Mouse (Mus musculus) limb, embryonic 10.5 days (tissue): ENCODE data around the gene Nckap5. TPM values are rescaled to one million over a fixed set of nuclear protein-coding genes. Genes with fewer than 3 reads are reported as not detected.

Experiments used
- DNase-seq: peaks from one replicate; pipeline ENCODE4 v3.0.0-alpha.2; 2017; ENCODE audit warnings: low spot score
- H3K27ac ChIP-seq: fragments of 300-500 bp; sonication (generic); 2 replicates; pipeline ENCODE4 v1.5.1; 2016; ENCODE audit warnings: mild to moderate bottlenecking
- H3K27me3 ChIP-seq: fragments of 300-500 bp; sonication (generic); 2 replicates; pipeline ENCODE4 v1.6.1; 2016; ENCODE audit warnings: low read depth, mild to moderate bottlenecking; ENCODE audit not compliant: poor library complexity, severe bottlenecking
- H3K36me3 ChIP-seq: fragments of 300-500 bp; sonication (generic); 2 replicates; pipeline ENCODE4 v1.6.1; 2016; ENCODE audit warnings: mild to moderate bottlenecking, moderate library complexity
- H3K4me1 ChIP-seq: fragments of 300-500 bp; sonication (generic); 2 replicates; pipeline ENCODE4 v1.6.1; 2016
- H3K4me3 ChIP-seq: fragments of 300-500 bp; sonication (generic); 2 replicates; pipeline ENCODE4 v1.5.1; 2016; ENCODE audit warnings: mild to moderate bottlenecking, moderate library complexity
- H3K9me3 ChIP-seq: fragments of 300-500 bp; sonication (generic); replicated peaks from 2 replicates; pipeline ENCODE4 v1.6.1; 2016; ENCODE audit warnings: mild to moderate bottlenecking
- WGBS: fragments of 180-500 bp; shearing (Covaris S2); methylation state at CpG from one replicate; pipeline ENCODE4 v1.1.7; 2016; 5-methylcytosine and 5-hydroxymethylcytosine counted together
- polyA plus RNA-seq: library from polyadenylated mRNA; unstranded; fragments of >200 nt; fragmentation: Nextera tagmentation; extraction: Ambion mirVana; gene quantifications from 2 replicates; pipeline ENCODE4 v1.2.1, GENCODE M21; 2016

The Nckap5 gene
- polyA plus RNA-seq, 1 experiment from 2014 or later: 1.8 TPM

DNA sequence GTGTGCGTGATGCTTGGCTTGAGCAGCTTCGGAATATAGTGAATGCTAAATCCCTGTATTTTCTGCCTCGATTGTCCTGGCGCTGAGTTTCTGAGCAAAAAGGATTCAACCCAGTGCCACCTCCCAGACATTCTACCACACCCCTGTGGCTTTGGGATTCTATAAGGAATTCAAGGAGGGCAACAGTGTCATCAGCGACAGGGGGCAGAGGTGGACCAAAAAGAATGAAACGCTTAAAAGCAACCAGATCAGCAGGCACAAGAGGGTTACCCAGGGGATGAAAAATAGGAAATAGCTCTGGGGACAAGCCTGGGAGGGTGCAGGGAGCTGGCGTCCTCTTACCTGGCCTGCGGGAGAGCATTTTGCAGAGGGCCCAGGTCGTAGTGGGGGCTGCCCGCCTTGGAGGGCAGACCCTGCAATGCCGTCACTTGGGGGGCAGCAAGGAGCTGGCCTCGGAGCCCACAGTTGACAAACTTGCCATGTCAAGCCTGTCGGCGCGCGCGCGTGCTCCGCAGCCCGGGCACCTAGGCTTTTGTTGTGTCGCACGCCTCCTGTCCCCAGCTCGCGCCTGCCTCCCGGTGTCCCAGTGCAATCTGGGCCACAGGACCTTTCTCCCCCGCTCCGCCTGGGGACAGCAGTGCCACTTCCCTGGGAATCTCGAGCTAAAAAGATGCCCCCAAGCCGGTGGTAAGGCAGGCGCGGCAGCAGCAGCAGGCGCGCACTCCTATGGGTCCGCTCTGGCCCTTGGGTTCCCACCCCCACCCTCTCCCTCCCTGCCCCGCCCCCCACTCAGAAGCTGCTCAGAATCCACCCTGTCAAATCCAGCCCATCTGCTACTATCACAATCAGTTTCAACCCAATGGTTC, 338.2 kb downstream of the Nckap5 start:
- peaks cover 21% of the 10 kb centered on the region for H3K27me3 ChIP-seq
- H3K27ac ChIP-seq: peak overlapping the region; percentile 87
- WGBS: 6% methylated on average over 35 of the region's 35 CpGs
- peak; percentile 58 for DNase-seq
- no peaks in the 10 kb centered on the region for H3K36me3 ChIP-seq
- no peaks in the 10 kb centered on the region for H3K9me3 ChIP-seq
- H3K4me1 ChIP-seq: peaks cover 11% of the 10 kb centered on the region
- H3K4me3 ChIP-seq: peak overlapping the region; percentile 63

DNA sequence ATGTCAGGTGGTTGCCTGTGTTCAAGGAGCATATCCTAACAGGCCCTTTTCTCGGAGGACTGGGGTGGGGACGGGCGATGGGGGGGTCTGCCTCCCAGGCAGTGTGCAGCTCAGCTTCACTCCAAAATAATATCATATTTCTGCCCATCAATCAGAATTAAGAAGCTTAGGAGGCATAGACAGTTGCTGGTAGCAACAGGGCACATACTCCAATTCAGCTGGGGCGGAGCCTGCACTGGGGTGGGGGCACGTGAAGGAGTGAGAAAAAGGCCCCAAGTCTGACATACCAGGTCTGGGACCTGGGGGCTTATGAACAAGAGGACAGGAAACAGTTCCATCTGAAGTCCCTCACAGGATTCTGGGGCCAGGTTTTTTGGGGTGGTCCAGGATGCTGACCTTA, 339.2 kb downstream of the Nckap5 start:
- no peak overlapping the region for H3K27ac ChIP-seq
- DNase-seq: no peak
- H3K4me3 ChIP-seq: no peak overlapping the region
- WGBS: 83% methylated on average over 5 of the region's 5 CpGs
- H3K9me3 ChIP-seq: no peaks in the 10 kb centered on the region
- H3K27me3 ChIP-seq: peaks cover 21% of the 10 kb centered on the region
- H3K36me3 ChIP-seq: no peaks in the 10 kb centered on the region
- peaks cover 11% of the 10 kb centered on the region for H3K4me1 ChIP-seq

DNA sequence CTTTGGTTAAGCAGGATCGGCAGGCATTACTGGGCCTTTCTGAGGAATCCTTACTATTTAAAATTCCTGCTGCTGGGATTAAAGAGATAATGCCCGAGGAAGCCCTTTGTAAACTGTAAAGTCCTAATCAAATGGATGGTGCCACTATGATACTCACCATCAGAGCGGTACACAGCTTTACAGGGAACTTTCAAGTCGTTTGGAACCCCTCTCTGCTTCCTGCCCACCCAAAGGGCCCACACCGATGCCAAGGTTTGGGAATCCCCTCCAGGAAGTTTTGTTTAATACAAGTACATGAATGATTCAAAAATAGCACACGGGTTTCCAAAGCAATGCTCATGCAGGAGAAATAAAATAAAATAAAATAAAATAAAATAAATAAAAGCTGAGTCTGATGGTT, 340.3 kb downstream of the Nckap5 start:
- peaks cover 21% of the 10 kb centered on the region for H3K27me3 ChIP-seq
- H3K27ac ChIP-seq: no peak overlapping the region
- H3K36me3 ChIP-seq: no peaks in the 10 kb centered on the region
- no peak for DNase-seq
- H3K4me1 ChIP-seq: peaks cover 11% of the 10 kb centered on the region
- H3K9me3 ChIP-seq: no peaks in the 10 kb centered on the region
- no peak overlapping the region for H3K4me3 ChIP-seq
- 69% methylated on average over 6 of the region's 6 CpGs for WGBS

- H3K4me1 ChIP-seq: peaks cover 7% of the 10 kb centered on the region; the same call in 1 of the 2 replicates
- no peaks in the 10 kb centered on the region for H3K27me3 ChIP-seq
- no peaks in the 10 kb centered on the region for H3K9me3 ChIP-seq
- no peak overlapping the region for H3K4me3 ChIP-seq
- no peak for DNase-seq
- no peaks in the 10 kb centered on the region for H3K36me3 ChIP-seq
- no peak overlapping the region for H3K27ac ChIP-seq
- WGBS: 91% methylated on average over 6 of the region's 6 CpGs
Observed at GRCm38 (mm10) chr1:126484664-126485087, 345.9 kb downstream of the Nckap5 start.

DNA sequence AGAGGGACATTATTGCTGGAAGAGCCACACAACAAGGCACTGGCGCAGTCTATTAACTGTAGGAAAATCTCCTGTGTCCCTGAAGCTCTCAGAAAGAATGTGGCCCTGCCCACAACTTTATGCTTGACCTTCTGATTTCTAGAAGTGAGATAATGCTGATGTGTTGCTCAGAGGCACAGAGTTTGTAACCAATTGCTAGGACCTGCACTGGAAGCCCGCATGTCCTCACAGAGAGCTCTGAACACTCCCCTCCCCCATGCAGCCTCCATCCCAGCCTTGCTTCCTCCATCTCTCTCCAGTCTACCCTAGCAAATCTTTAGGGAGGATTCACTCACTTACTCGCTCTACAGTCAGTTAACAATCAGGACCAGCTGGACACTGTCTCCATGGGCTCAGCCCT, 346.9 kb downstream of the Nckap5 start:
- DNase-seq: no peak
- Histone ChIP-seq H3K4me1 (peaks cover 7% of the 10 kb centered on the region; the same call in 1 of the 2 replicates), H3K4me3 (no peak overlapping the region), H3K36me3 (no peaks in the 10 kb centered on the region), H3K27me3 (no peaks in the 10 kb centered on the region), H3K27ac (no peak overlapping the region), H3K9me3 (no peaks in the 10 kb centered on the region)
- 85% methylated on average over 3 of the region's 3 CpGs for WGBS

DNA sequence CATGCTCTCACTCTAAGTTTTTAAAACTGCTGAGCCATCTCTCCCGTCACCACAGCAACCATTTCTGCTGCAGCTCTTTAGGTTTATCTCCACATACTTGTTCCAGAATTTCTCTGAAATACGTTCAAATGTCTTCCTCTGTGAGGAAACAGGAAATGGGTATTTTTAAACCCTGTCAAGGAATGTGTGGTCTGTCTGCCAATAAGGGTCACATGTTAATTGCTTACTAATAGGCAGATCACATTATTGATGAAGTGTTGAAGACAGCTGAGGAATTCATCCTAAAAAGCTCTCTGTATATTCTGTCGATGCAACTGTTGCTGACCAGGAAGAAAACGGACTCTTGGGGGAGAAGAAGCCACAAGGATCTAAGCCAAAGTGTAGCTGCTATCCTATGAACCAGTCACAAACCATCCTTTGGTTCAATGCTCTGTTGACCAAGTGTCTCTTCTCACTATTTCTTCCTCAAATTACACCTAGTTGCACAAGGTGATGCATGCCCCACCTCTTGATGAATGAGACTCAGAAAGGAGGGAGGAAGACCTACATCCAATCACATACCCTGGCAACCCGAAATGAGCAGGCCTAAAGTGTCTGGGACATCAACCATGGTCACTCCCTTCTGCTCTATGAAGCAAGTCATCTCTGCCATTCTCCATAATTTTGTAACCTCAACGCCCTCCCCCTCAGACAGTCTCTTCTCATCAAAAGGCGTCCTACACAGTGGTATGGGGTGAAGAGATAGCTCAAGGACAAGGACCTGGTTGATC, 349.0 kb downstream of the Nckap5 start:
- no peaks in the 10 kb centered on the region for H3K9me3 ChIP-seq
- no peaks in the 10 kb centered on the region for H3K27me3 ChIP-seq
- H3K4me1 ChIP-seq: peaks cover 7% of the 10 kb centered on the region; the same call in 1 of the 2 replicates
- no peaks in the 10 kb centered on the region for H3K36me3 ChIP-seq
- no peak overlapping the region for H3K4me3 ChIP-seq
- DNase-seq: no peak
- no peak overlapping the region for H3K27ac ChIP-seq
- 69% methylated on average over 7 of the region's 7 CpGs for WGBS

- no peak overlapping the region for H3K4me3 ChIP-seq
- 93% methylated on average over 5 of the region's 5 CpGs for WGBS
Observed at GRCm38 (mm10) chr1:126473044-126473443, 357.6 kb downstream of the Nckap5 start.

GRCm38 (mm10) chr1:126471419-126471818, 359.2 kb downstream of the Nckap5 start:
- no peaks in the 10 kb centered on the region for H3K36me3 ChIP-seq
- WGBS: 54% methylated on average over 2 of the region's 2 CpGs
- no peak overlapping the region for H3K27ac ChIP-seq
- DNase-seq: no peak
- no peak overlapping the region for H3K4me3 ChIP-seq
- no peaks in the 10 kb centered on the region for H3K9me3 ChIP-seq
- no peaks in the 10 kb centered on the region for H3K4me1 ChIP-seq
- H3K27me3 ChIP-seq: no peaks in the 10 kb centered on the region

More at GRCm38 (mm10) chr1:126473044-126473443, 357.6 kb downstream of the Nckap5 start:
- Histone ChIP-seq H3K9me3 (no peaks in the 10 kb centered on the region), H3K27me3 (no peaks in the 10 kb centered on the region), H3K27ac (no peak overlapping the region), H3K4me1 (no peaks in the 10 kb centered on the region), H3K36me3 (no peaks in the 10 kb centered on the region)
- DNase-seq: no peak

DNA sequence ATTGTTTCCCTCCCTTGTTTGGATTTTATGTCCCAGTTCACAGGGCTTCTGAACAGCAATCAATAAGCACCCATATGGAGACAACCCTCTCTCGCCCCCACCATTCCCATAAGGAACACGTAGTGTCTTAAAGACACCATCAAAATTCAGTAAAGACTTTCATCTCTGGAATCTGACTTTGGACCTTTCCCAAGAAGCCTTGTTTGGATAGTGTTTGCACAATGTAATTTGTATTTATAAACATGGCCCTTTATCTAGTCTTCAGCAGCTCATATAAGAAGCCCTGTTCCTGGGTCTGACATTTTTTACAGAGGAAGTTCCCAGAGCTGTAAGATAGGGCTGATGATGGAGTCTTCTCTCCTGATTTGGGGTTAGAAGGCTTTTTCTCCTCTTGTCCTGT, 359.7 kb downstream of the Nckap5 start:
- H3K27me3 ChIP-seq: no peaks in the 10 kb centered on the region
- H3K36me3 ChIP-seq: no peaks in the 10 kb centered on the region
- DNase-seq: no peak
- H3K9me3 ChIP-seq: no peaks in the 10 kb centered on the region
- H3K4me3 ChIP-seq: no peak overlapping the region
- WGBS: 66% methylated on average over 2 of the region's 2 CpGs
- H3K27ac ChIP-seq: no peak overlapping the region
- no peaks in the 10 kb centered on the region for H3K4me1 ChIP-seq

DNA sequence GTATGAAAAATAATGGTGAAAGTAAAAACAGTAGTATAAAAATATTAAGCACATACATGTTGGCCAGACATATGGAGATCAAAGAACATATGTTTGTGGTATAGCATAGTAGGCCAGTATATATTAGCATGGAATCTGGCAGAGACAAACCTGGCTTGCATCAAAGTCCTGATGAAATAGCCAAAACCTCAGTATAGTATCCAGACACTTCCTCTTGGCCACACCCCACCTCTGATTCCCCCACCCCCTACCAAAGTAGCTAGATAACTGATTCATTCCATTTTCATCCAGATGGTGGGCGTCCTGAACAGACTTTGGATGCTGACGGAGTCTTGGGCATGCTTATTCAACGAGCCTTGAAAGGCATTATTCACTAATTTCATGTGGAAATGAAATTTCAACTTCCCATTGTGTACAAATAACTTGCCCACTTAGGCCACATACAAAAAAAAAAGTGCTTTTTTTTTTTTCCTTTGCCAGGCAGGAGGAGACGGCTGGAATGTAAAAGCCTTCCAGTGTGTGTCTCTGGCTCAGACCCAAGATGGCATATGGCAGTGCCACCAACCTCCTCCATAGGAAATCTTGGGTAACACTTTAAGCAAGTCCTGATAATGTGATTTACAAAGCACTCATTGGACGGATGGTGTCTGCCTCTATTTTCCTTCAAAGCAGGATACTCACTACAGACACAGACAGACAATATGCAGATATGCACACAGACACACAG, 360.6 kb downstream of the Nckap5 start:
- Histone ChIP-seq H3K4me3 (no peak overlapping the region), H3K36me3 (no peaks in the 10 kb centered on the region), H3K9me3 (no peaks in the 10 kb centered on the region), H3K27ac (no peak overlapping the region), H3K4me1 (no peaks in the 10 kb centered on the region), H3K27me3 (no peaks in the 10 kb centered on the region)
- 86% methylated on average over 5 of the region's 5 CpGs for WGBS
- DNase-seq: no peak

- Histone ChIP-seq H3K9me3 (no peaks in the 10 kb centered on the region), H3K4me1 (no peaks in the 10 kb centered on the region), H3K27ac (no peak overlapping the region), H3K36me3 (no peaks in the 10 kb centered on the region), H3K27me3 (no peaks in the 10 kb centered on the region), H3K4me3 (no peak overlapping the region)
- WGBS: 78% methylated on average over 11 of the region's 11 CpGs
- DNase-seq: no peak
Observed at GRCm38 (mm10) chr1:126461527-126462354, 368.9 kb downstream of the Nckap5 start.

GRCm38 (mm10) chr1:126457739-126458138, 372.9 kb downstream of the Nckap5 start:
- WGBS: 77% methylated on average over 1 of the region's 1 CpGs
- Histone ChIP-seq H3K27me3 (no peaks in the 10 kb centered on the region), H3K27ac (no peak overlapping the region), H3K36me3 (no peaks in the 10 kb centered on the region), H3K9me3 (no peaks in the 10 kb centered on the region), H3K4me3 (no peak overlapping the region), H3K4me1 (no peaks in the 10 kb centered on the region)
- DNase-seq: no peak
